Mouse (Mus musculus): ENCODE data around the gene Atxn7l1. TPM values are rescaled to one million over a fixed set of nuclear protein-coding genes. Genes with fewer than 3 reads are reported as not detected.

The Atxn7l1 gene
- total RNA-seq (2023) = 10 to 100 TPM; 82.3 to 87.3 TPM

DNA sequence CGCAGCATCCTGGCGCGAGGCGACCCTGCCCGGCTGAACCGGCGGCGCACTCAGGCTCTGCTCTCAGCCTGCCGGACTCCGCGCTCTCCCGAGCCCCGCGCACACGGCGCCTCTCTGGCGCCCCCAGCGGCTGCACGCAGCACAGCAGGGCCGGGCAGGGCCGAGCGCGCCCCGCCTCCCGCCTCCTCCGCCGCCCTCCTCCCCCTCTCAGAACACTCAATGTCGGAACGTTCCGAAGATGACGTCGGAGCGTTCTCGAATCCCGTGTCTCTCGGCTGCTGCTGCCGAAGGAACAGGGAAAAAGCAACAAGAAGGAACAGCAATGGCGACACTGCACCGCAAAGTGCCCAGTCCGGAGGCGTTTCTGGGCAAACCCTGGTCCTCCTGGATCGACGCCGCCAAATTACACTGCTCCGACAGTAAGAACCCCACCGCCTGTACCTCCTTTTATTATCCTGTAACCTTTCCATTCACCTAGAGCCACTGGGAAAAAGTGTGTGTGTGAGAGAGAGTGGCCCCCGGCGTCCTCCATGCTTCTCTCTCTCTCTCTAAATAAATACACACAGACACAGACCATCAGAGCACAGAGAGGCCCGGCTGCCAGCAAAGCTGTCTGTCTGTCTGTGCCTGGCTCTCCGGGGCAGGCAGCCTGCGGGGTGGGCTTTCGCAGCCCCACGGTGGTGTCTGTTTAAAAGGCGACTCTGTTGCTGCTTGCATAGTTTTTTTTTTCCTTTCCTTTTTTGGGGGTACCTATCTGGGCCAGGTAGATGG is at the start of gene Atxn7l1:
Gene Atxn7l1, plus strand, starts transcription at position 197 of the 771 bp plus-strand sequence.

DNA sequence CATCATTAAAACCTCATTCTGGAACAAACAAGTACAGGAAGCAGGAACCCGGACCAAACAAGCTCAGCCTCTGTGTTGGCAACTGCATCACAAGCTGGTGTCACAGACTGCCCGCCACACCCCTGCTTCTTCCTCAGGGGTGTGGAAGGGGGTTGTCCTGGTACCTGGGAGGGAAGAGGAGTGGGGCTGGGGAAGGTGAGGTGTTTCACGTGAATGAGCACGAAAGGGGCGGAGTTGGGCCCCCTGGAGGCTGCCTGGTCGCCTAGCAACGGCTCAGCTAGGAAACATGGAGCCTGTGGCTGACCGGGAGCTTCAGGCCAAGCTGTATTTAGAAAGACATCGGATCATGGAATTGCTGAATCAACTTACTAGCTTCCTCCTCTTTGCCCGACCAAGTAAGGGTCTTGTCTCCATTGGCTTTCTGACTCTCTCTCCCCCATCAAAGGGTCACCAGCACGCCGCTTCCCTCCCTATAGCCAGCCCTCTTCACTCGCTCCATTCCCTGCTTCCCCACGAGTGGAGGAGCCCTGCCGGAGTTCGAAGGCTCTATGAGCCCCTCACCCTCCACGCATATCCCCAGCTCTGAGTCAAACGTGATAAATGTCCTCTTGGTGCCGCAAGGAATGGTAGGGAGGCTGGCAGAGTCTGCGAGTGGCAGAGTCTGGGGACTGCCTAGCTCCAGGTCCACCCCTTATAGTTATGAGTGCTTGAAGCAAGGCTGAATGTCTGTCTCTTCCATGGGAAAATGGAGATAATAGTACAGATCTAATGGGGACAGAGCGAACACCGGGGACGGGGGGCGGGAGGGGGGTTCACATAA is 247.5 kb downstream of the Atxn7l1 start, which contains the start of gene Efcab10:
Gene Efcab10, plus strand, starts transcription at position 51 of the 820 bp plus-strand sequence.

Other genes with a start within 250 kb of the Atxn7l1 start
- 100 to 1,000 TPM; 114 to 120 TPM for gene Sypl, start 193.8 kb upstream of the Atxn7l1 start, total RNA-seq (2023)
- gene Cdhr3, start 54.8 kb upstream of the Atxn7l1 start, total RNA-seq (2023) = under 1 TPM in 1 of 2 experiments, not detected in 1; 0.18 TPM
- not detected for gene Efcab10, start 247.2 kb downstream of the Atxn7l1 start, total RNA-seq (2023)

Data from B cell, adult 67 days (primary cell).